Mouse (Mus musculus) B cell, adult 62 days (primary cell): ENCODE results near the gene Ep400. TPM values are rescaled to one million over a fixed set of nuclear protein-coding genes. Genes with fewer than 3 reads are reported as not detected.

ENCODE experiments used
- total RNA-seq: library from RNA; stranded (reverse); gene quantifications from 4 replicates; pipeline ENCODE4 v1.2.4, GENCODE M21; 2023

Ep400 gene
- 237 to 246 TPM (median 244 TPM) in 4 replicates for total RNA-seq

GRCm38 (mm10) chr5:110770448-110771158 is at the start of gene Ep400:
TSS of gene Ep400 (minus strand) at chr5:110770717.

GRCm38 (mm10) chr5:110809667-110810325 is 39.3 kb upstream of the Ep400 start, which contains the start of gene Ulk1:
TSS of gene Ulk1 (minus strand) at chr5:110810097.

GRCm38 (mm10) chr5:110779998-110780760 is 9.7 kb upstream of the Ep400 start, which contains the start of gene Pus1:
TSS of gene Pus1 (minus strand) at chr5:110780659.

GRCm38 (mm10) chr5:110652719-110653648 is 117.5 kb downstream of the Ep400 start, which contains the start of the genes Noc4l and Ddx51:
TSS of gene Noc4l (minus strand) at chr5:110653417.
TSS of gene Ddx51 (plus strand) at chr5:110653451.

Other genes starting within 250 kb of the Ep400 start
- gene Galnt9, start 226.4 kb downstream of the Ep400 start, total RNA-seq: not detected in 4 replicates
- gene Noc4l, start 117.3 kb downstream of the Ep400 start, total RNA-seq: 70.4 to 80.6 TPM (median 71.1 TPM) in 4 replicates
- 66.4 to 92.0 TPM (median 66.8 TPM) in 4 replicates for gene Ddx51, start 117.3 kb downstream of the Ep400 start, total RNA-seq
- gene Pus1, start 9.9 kb upstream of the Ep400 start, total RNA-seq: 31.4 to 39.7 TPM (median 37.3 TPM) in 4 replicates
- gene Ulk1, start 39.4 kb upstream of the Ep400 start, total RNA-seq: 55.1 to 71.8 TPM (median 61.7 TPM) in 4 replicates
- 18.4 to 27.8 TPM (median 22.8 TPM) in 4 replicates for gene Hscb, start 69.1 kb upstream of the Ep400 start, total RNA-seq
- gene Chek2, start 69.3 kb upstream of the Ep400 start, total RNA-seq: 8.6 to 12.3 TPM (median 9.0 TPM) in 4 replicates
- 29.4 to 35.3 TPM (median 33.1 TPM) in 4 replicates for gene Ttc28, start 109.1 kb upstream of the Ep400 start, total RNA-seq